Mouse (Mus musculus): ENCODE measurements around the gene Hnrnph1. TPM values are rescaled to one million over a fixed set of nuclear protein-coding genes. Genes with fewer than 3 reads are reported as not detected.

Gene Hnrnph1
- polyA plus RNA-seq, 1 experiment from 2014 or later, result 482 TPM

DNA sequence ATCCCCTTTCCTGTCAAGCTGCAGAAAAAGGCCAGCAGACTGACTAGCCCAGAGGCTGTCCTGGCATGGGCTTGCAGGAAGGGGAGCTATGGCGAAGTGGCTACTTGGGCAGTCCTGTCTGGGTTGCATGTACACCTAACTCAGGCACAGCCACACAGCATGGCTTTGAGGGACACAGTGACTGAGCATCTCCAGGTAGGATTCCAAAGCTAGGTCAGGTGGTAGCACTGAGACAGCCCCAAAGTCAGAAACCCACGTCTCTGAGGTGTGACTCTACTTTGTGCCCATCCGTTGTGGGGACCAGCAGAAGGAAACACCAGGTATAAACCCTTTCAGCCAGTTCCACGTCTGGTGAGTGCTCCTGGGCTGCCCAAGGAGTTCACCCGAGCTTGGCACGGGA, 16.5 kb downstream of the Hnrnph1 start:
- Histone ChIP-seq H3K9me3 (no peaks in the 10 kb centered on the region), H3K27me3 (no peaks in the 10 kb centered on the region), H3K4me3 (no peak overlapping the region), H3K9ac (no peak overlapping the region), H3K4me2 (no peak overlapping the region), H3K36me3 (peaks cover 86% of the 10 kb centered on the region), H3K4me1 (replicated peaks) (no peaks in the 10 kb centered on the region), H3K27ac (replicated peaks) (no peak overlapping the region)
- WGBS, result 85% methylated on average over 6 of the region's 6 CpGs
- ATAC-seq (ENCODE audit: low read depth), result no peak

DNA sequence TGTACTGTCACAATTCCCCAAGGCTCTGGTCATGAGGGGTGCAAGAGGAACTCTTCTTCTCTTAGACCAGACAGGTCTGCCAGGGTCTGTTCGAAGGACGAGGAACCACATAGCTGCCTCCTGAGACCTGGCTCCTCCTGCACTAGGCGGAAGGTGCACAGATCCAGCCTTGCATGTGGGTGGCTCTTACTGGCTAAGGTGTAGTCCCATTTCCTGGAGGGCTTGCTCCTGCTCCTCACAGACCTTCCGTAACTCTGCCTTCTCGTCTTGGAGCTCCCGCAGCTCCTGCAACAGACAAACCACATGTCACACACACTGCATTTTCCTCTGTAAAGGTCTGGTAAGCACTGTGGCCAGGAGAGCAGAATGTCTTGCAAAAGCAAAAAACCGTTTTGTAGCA, 17.9 kb downstream of the Hnrnph1 start:
- Histone ChIP-seq H3K36me3 (peaks cover 87% of the 10 kb centered on the region), H3K9ac (no peak overlapping the region), H3K27me3 (no peaks in the 10 kb centered on the region), H3K4me1 (replicated peaks) (no peaks in the 10 kb centered on the region), H3K4me2 (no peak overlapping the region), H3K9me3 (no peaks in the 10 kb centered on the region), H3K4me3 (no peak overlapping the region), H3K27ac (replicated peaks) (no peak overlapping the region)
- 88% methylated on average over 7 of the region's 7 CpGs for WGBS
- ATAC-seq (ENCODE audit: low read depth), result no peak

DNA sequence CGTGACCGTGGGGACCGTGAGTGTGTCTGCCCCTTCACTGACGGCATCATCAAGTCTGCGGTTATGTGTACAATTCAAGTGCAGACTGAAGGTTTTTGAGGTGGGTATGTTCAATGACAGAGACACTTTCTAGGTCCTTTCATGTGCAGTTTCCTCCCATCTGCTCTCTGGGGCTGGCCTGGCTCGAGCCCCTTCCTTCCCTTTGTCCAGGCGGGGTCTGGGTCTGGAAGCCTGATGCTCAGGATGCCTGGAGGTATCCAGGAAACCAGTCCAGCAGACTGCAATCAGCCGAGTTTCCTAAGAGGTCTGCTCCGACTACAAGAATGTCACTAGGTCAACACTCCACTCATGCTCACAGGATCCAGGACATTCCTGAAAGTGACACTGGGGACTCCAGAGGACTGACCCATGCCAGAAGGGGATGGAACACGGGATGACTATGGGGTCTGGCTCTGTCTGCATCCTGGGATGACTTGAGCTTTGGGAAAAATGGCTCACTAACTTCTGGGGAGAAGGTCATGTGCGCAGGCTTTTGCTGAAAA, 20.0 kb downstream of the Hnrnph1 start:
- Histone ChIP-seq H3K4me2 (no peak overlapping the region), H3K27ac (replicated peaks) (no peak overlapping the region), H3K4me1 (replicated peaks) (no peaks in the 10 kb centered on the region), H3K36me3 (peaks cover 88% of the 10 kb centered on the region), H3K27me3 (no peaks in the 10 kb centered on the region), H3K9me3 (no peaks in the 10 kb centered on the region), H3K9ac (no peak overlapping the region), H3K4me3 (no peak overlapping the region)
- 82% methylated on average over 11 of the region's 11 CpGs for WGBS
- no peak for ATAC-seq (ENCODE audit: low read depth)

DNA sequence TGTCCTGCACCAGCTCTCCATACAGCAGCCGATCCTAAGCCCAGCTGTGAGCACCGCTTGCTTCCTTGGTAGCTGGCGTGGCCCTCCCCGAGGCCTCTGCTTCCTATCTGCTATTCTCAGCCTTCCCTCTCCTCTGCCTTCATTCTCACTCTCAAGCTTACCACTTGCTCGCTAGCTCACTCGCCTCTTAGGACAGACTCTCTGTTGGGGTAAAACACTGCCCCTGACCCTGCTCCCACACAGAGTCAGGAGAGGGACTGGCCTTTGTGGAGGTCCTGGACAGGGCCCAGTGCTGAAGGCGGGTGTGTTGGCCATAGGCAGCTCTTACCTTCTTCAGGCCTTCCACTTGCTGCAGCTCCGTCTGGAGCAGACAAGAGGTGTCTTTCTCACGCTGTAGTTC, 20.5 kb downstream of the Hnrnph1 start:
- no peak overlapping the region for H3K4me3 ChIP-seq
- no peaks in the 10 kb centered on the region for H3K4me1 ChIP-seq (replicated peaks)
- H3K27ac ChIP-seq (replicated peaks), result no peak overlapping the region
- H3K27me3 ChIP-seq, result no peaks in the 10 kb centered on the region
- H3K4me2 ChIP-seq, result no peak overlapping the region
- H3K9ac ChIP-seq, result no peak overlapping the region
- H3K36me3 ChIP-seq, result peaks cover 89% of the 10 kb centered on the region
- 84% methylated on average over 9 of the region's 9 CpGs for WGBS
- H3K9me3 ChIP-seq, result no peaks in the 10 kb centered on the region
- no peak for ATAC-seq (ENCODE audit: low read depth)

DNA sequence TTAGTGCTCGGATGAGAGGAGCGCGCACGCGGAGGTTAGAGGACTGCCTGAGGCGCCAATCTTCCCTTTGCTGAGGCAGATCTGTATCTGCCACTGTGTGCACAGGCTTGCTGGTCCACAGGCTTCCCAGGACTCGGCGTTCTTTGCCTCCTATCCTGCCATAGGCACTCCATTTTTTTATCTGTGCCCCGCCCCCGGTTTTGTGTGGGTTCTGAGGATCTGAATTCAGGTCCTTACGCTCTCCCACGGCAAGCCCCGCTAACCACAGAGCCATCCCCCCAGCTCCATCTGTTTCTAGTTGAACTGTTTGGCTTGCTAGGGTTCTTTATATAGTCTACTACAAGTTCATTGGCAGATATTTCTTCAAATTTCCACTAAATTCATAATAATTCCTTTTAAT, 22.0 kb downstream of the Hnrnph1 start:
- H3K9me3 ChIP-seq, result no peaks in the 10 kb centered on the region
- no peaks in the 10 kb centered on the region for H3K4me1 ChIP-seq (replicated peaks)
- no peak overlapping the region for H3K4me3 ChIP-seq
- no peak overlapping the region for H3K9ac ChIP-seq
- H3K27me3 ChIP-seq, result no peaks in the 10 kb centered on the region
- peaks cover 89% of the 10 kb centered on the region for H3K36me3 ChIP-seq
- no peak for ATAC-seq (ENCODE audit: low read depth)
- no peak overlapping the region for H3K4me2 ChIP-seq
- 94% methylated on average over 13 of the region's 13 CpGs for WGBS
- no peak overlapping the region for H3K27ac ChIP-seq (replicated peaks)

DNA sequence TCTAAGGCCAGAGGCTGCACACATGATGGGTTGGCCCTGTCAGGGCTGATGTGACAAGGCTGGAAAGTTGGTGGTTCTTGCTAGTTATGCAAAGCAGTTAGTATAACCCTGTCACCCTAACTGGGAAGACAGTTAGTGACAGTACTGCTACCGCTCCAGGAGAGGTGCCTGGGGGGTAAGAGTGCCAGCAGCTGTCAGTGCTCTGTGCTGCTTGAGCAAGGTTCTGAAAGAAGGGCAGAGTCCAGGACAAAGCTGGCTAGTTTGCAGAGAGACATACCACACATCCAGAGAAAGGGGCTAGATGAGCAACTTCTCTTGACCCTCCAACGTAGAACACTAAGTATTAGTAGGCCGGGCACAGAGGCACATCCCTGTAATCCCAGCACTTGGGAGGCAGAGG, 25.7 kb downstream of the Hnrnph1 start:
- ATAC-seq (ENCODE audit: low read depth), result no peak
- H3K36me3 ChIP-seq, result peaks cover 93% of the 10 kb centered on the region
- no peaks in the 10 kb centered on the region for H3K4me1 ChIP-seq (replicated peaks)
- H3K4me2 ChIP-seq, result no peak overlapping the region
- no peak overlapping the region for H3K9ac ChIP-seq
- H3K27ac ChIP-seq (replicated peaks), result no peak overlapping the region
- 93% methylated on average over 3 of the region's 3 CpGs for WGBS
- no peak overlapping the region for H3K4me3 ChIP-seq
- no peaks in the 10 kb centered on the region for H3K9me3 ChIP-seq
- no peaks in the 10 kb centered on the region for H3K27me3 ChIP-seq

DNA sequence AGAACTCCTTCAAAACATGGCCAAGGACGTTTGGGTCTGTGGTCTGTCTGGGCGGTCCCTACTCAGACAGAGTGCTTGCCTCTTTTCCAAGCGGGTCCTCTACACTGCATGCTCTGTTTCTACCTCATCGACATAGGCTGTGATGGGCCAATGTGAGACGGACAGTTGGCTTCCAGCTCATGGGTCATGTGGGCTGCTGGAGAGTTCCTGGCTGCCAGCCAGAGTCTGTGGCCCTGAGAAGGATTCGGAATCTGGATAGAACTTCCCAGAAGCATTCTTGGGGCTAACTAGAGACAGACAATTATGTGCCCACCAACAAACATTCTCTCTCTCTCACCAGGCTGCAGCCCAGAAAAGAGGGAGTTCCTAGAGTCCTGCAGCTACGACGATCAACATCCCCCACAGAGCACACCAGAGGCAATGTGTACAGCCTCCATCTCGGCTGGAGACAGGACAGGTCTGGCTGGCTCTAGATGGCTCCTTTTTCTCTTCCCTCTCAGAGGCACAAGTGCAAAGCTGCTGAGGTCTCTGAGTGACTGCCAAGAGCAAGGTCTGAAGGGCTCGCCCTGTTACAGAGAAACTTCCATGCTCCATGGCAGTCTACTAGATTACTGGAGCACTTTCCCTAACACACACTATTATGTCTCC, 26.7 kb downstream of the Hnrnph1 start:
- H3K9me3 ChIP-seq, result no peaks in the 10 kb centered on the region
- no peak overlapping the region for H3K4me3 ChIP-seq
- WGBS, result 81% methylated on average over 10 of the region's 10 CpGs
- H3K4me2 ChIP-seq, result no peak overlapping the region
- ATAC-seq (ENCODE audit: low read depth), result no peak
- no peak overlapping the region for H3K9ac ChIP-seq
- no peak overlapping the region for H3K27ac ChIP-seq (replicated peaks)
- no peaks in the 10 kb centered on the region for H3K27me3 ChIP-seq
- H3K4me1 ChIP-seq (replicated peaks), result no peaks in the 10 kb centered on the region
- peaks cover 86% of the 10 kb centered on the region for H3K36me3 ChIP-seq

DNA sequence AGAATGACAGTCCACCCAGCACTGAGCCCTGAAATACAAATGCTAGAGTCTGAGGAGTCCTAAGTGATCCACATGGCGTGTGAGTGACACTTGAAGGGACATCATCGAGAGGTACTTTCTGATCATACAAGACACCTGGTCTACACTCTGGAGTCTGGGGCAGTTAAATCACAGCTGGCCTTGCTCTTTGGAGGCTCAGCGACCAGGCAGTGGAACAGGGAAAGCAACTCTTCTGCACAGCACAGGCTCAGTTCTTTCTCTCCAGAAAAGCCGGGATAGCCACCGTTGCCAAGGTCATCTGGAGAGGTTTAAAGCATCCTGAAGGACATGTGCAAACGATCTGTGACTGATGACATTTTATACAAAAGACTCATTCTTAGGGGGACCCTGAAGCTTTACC, 30.4 kb downstream of the Hnrnph1 start:
- 61% methylated on average over 6 of the region's 6 CpGs for WGBS
- H3K27me3 ChIP-seq, result no peaks in the 10 kb centered on the region
- no peak overlapping the region for H3K9ac ChIP-seq
- no peak overlapping the region for H3K4me2 ChIP-seq
- no peak overlapping the region for H3K27ac ChIP-seq (replicated peaks)
- peaks cover 83% of the 10 kb centered on the region for H3K36me3 ChIP-seq
- no peak for ATAC-seq (ENCODE audit: low read depth)
- no peaks in the 10 kb centered on the region for H3K4me1 ChIP-seq (replicated peaks)
- H3K9me3 ChIP-seq, result no peaks in the 10 kb centered on the region
- H3K4me3 ChIP-seq, result no peak overlapping the region

DNA sequence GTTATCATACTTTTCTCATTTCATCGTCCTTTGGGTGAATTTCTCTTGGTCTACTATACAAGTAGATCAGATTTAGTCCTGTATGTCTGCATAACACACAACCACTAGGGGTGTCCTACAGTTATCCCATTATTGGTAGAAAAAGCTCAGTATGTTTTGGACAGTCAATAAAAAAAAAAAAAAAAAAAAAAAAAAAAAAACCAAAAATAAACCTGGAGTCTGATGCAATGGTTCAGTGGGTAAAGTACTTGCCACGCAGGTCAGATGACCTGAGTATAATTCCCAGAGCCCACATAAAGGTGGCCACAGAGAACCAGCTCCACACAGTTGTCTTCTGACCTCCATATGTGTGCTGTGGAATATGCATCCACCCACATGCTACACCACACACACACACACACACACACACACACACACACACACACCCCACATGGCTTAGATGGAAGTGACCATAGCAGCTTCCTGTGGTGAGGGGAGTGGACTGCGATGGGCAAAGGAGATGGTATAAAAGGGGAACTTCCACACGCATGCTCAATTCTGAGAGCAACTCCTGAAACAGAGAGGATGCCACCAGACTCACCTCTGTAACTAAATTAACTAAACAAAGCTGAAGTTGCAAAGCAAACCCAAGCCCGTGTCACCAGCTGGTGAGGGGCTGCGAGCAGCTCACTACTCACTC, 38.9 kb downstream of the Hnrnph1 start:
- Histone ChIP-seq H3K27me3 (no peaks in the 10 kb centered on the region), H3K4me2 (no peak overlapping the region), H3K9me3 (no peaks in the 10 kb centered on the region), H3K9ac (no peak overlapping the region), H3K36me3 (peaks cover 66% of the 10 kb centered on the region), H3K4me3 (no peak overlapping the region), H3K4me1 (replicated peaks) (no peaks in the 10 kb centered on the region), H3K27ac (replicated peaks) (no peak overlapping the region)
- 96% methylated on average over 6 of the region's 6 CpGs for WGBS
- ATAC-seq (ENCODE audit: low read depth), result no peak

DNA sequence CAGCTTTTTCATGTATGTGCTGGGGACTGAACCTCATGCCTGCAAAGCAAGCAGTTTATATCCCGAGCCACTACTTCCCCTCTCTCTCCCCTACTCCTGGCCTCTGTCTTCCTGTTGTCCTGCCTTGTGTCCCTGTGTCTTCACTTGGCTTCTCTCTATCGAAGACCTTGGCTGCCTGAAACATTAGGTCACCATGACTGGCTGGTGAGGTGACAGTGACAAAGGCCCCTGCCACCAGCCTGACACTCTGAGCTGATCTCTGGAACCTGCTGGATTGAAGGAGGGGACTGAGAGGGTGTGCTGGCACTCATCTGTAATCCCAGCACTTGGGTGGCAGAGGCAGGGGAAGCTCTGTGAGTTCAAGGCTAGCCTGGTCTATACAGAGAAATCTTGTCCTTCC, 41.1 kb downstream of the Hnrnph1 start:
- Histone ChIP-seq H3K9ac (no peak overlapping the region), H3K36me3 (peaks cover 56% of the 10 kb centered on the region), H3K4me3 (no peak overlapping the region), H3K27me3 (no peaks in the 10 kb centered on the region), H3K9me3 (no peaks in the 10 kb centered on the region), H3K4me1 (replicated peaks) (peaks cover 13% of the 10 kb centered on the region), H3K27ac (replicated peaks) (no peak overlapping the region), H3K4me2 (no peak overlapping the region)
- 78% methylated on average over 2 of the region's 2 CpGs for WGBS
- ATAC-seq (ENCODE audit: low read depth), result no peak

DNA sequence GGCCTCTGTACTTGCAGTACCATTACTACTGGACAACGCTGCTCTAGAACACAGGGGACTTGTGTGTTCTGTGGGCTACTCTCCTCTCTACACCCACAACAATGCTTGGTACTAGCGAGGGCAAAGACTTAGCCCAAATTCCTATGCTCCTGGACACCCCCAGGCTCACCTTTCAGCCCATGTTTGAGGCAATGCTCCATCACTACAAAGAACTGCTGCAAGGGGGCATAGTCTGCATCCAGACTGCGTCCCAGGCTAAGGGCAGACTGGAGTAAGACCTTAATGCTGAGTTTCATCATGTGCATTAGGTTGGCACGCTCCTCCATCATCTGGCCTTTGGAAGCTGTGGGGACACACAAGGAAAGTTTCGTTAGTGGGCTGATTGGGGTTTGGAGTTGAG, 44.7 kb downstream of the Hnrnph1 start:
- peak overlapping the region; percentile 71 for H3K4me2 ChIP-seq
- peaks cover 28% of the 10 kb centered on the region for H3K36me3 ChIP-seq
- no peaks in the 10 kb centered on the region for H3K9me3 ChIP-seq
- H3K9ac ChIP-seq, result peak overlapping the region; percentile 64
- peak; percentile 62 for ATAC-seq (ENCODE audit: low read depth)
- WGBS, result 47% methylated on average over 5 of the region's 5 CpGs
- no peaks in the 10 kb centered on the region for H3K27me3 ChIP-seq
- peak overlapping the region; percentile 87; the same call in 1 of the 2 replicates for H3K27ac ChIP-seq (replicated peaks)
- H3K4me1 ChIP-seq (replicated peaks), result peaks cover 13% of the 10 kb centered on the region
- peak overlapping the region; percentile 40 for H3K4me3 ChIP-seq

DNA sequence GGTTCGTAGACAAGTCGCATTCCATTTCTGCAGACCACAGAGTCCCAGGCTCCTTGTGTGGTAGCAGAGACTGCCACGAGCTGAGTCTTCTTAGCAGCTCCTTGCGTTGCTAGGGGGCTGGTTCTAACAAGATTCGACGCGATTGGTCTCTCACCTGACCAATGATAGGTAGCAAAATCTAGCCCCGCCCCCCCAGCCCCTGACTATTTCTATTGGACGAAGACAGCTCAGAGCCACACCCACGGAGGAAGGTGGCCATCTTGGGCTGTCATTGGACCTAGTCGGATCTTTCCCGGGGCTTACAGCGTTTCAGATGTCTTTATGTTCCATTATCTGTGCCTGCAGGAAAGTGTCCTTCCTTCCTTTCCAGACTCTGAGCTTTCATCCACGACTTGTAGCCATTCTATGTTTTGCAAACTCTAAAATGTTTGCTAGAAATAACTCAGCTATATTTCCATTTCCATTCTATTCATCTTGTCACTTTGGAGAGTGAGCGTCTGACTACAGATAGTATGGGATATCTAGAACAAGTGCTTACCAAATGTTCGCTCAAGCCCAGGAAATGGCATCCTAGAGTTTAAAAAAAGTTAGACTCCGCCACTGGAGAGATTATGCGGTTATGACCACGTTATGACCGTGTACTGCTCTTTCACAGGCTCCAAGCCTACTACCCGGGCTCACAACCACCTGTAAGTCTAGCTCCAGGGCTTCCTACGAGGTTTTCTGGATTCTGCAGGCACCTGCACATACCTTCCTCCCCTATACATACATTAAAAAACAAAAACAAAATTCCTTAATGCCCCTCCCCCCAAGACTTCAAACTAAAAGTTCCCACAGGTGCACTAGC, 45.4 kb downstream of the Hnrnph1 start:
- peaks cover 13% of the 10 kb centered on the region for H3K4me1 ChIP-seq (replicated peaks)
- ATAC-seq (ENCODE audit: low read depth), result peak; percentile 96
- peak overlapping the region; percentile 87 for H3K27ac ChIP-seq (replicated peaks)
- H3K4me3 ChIP-seq, result peak overlapping the region; percentile 40
- 24% methylated on average over 22 of the region's 22 CpGs for WGBS
- H3K9ac ChIP-seq, result peak overlapping the region; percentile 64
- no peaks in the 10 kb centered on the region for H3K27me3 ChIP-seq
- H3K36me3 ChIP-seq, result peaks cover 21% of the 10 kb centered on the region
- H3K9me3 ChIP-seq, result no peaks in the 10 kb centered on the region
- H3K4me2 ChIP-seq, result peak overlapping the region; percentile 71

All from neural tube, embryonic 13.5 days (tissue).